Mouse (Mus musculus) kidney, postnatal 10 days (tissue): ENCODE measurements at regions not wholly inside any gene's neighbourhood (a gene's known extent, or its start where the extent isn't known, plus 50 kb on each side); places are given as distances from the start of the nearest gene placed in this dataset.

Source experiments
- DNase-seq: peaks from one replicate; pipeline ENCODE4 v3.0.0; 2021; ENCODE audit warnings: mixed read lengths

DNA sequence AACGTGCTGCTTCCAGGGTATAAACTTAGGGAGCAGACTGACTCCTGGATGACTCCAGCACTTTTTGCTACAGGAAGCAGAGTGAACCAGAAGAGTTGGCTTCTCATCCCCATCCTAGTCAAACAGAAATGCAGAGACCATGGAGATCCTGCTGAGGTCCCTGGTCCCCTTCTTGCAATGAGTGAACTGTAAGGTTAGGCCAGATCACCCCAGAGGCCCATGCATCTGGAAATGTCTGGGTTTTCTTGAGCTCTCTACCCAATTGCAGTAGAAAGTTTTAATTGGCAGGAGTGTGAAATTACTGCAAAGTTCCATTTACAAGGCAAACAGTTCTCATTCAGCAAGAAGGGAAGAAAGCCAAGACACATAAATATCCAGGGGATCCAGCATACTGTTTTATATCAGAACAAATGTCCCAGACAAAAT, 101.8 kb downstream of the Kctd12 start:
- peak; percentile 19 for DNase-seq

DNA sequence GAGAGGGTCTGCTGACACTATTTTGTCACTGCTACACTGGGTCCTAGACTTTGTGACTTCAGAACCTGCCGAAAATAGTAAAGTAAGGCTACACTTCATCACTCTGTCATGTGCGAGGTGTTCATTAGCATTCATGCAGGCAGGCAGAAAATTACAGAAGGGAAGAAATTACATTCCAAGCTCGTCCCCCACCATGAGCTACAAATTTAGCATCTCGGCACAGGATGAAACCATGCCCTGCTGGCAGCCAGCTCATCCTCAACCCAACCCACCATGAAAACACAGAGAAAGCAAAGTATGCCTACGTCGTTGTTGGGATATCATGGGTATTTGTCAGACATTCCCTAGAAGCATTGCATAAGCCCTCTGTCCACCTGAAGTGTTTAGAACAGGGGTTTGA, 103.9 kb downstream of the Kctd12 start:
- no peak for DNase-seq

DNA sequence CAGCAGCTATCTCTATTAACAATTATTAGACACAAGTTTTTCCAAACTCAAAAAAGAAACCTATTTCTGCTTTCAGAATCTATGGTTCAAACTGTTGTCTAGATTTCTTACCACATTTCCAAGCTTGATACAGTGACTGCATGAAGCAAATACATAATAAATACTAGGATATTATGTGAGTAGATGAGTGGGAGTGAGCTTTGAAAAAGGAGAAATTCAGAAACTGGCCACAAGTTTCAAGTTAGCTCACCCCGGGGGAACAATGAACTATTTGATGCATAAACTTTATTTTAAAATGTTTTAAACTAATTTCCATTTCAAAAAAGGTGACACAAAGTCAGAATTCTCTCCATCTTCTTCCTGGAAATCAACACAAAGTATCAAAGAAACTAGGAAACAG, 114.3 kb downstream of the Kctd12 start:
- no peak for DNase-seq

DNA sequence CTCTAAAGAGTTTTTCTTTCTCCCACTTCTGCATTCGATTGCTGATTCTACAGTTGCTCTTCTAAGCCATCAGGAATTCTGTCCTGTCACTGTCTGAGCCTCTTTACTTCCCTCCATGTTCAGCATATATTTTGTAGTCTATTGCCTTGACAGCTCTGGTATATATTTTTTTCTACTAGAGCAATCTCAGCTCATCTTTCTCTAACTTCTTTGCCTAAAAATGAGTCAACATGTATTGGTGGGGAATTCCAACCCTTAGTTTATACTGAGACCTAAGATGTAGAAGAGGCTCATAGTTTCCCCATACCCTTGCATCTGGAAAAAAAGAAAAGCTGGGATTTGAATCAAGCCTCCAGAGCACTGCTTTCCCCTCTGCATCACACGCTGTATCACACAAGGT, 114.7 kb downstream of the Kctd12 start:
- no peak for DNase-seq

DNA sequence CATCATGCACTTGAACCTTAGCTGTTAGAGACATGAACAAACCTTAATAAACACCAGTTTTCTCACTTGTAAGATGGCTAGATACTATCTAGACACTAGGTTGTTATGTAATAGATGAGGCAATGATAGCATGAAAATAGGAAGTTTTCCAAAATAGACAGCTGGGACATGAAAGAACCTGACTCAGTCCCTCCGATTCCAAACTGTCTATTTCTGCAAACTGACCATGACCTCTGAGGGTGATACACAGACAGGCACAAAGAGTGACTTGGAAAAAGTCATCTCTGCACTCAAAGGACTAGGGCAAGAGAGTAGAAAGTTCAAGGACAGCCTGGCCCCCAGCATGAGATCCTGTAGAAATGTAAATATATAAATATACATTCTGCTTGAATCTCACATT, 115.9 kb downstream of the Kctd12 start:
- DNase-seq: no peak

DNA sequence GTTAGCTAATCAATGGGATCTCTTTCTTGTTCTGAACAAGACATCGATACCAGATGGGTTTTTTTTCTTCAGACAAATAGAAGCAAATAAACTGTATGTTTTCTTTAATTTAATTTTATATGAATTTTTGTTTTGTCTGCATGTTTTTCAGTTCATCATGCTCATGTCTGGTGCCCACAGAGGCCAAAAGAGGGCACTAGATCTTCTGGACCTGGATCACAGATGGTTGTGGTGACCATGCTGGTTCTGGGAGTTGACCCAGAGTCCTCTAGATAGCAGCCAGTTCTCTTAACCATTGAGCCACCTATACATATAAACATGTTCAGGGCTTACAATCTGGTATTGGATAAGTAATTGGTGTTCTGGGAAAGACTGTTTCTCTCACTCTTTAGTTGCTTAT, 120.7 kb downstream of the Kctd12 start:
- no peak for DNase-seq

DNA sequence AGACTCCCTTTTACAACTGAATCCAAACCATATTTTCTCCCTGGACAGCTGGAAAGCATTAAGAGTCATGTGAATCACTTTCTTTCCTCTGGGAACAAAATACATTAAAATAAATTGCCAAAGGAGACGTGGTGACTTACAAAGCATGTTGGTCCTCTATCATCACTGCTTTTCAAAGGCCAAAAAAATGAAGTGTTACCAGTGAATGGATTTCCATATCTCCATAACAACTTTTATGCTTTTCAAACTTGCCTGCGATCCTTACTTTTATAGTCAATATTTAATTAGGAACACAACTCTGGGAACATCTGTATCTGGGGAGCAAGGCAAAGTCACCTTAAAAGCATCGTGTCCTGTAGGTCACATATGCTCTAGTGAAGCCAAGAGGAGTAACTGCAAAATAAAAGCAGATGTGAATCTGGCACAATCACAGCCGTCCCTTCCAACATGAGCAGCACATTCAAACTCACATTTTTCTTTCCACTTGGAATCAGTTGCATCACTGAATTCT, 123.0 kb downstream of the Kctd12 start:
- DNase-seq: no peak

DNA sequence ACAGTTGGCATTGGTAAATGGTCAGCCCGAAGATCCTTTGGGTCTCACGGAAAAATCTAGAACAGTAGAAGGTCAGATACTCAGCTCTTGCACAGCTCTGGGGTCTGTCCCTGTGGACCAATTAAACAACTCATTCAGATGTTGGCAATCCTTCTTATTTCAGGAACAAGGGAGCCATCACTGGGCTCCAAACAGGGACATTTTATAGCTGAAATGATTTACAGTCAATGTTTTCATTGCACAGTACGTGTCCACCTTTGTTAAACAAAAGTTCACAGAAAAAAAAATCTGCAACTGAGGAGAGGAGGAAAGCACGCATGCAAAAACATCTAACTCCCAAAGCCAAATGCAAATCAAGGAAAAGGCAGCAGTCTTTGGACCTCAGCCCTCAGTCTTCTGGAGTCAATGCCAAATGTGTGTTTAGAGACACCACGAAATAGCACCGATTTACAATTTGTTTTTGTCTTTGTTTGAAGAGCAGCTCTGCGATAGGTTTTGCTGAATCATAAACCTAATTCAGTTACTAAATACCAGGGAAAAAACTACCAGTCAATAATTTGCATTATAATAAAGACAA, 127.1 kb downstream of the Kctd12 start:
- DNase-seq: no peak

DNA sequence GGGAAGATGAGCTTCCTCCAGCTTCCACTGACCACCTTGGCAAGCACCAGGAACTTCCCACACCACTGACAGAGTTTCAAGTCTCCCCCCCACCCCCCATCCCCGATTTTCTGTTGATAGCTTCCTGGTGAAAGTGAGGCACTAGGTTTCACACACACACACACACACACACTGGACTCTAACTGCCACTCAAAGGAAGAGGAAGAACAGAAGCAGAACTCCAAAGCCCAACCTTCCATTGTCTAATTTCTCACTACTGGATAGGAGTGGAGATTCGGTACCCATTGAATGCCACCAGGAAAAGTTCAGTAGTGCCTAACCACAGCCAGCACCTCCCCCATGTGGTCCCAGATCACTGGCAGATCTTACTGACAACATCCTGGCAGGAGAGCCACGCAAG, 138.7 kb downstream of the Kctd12 start:
- DNase-seq: no peak

DNA sequence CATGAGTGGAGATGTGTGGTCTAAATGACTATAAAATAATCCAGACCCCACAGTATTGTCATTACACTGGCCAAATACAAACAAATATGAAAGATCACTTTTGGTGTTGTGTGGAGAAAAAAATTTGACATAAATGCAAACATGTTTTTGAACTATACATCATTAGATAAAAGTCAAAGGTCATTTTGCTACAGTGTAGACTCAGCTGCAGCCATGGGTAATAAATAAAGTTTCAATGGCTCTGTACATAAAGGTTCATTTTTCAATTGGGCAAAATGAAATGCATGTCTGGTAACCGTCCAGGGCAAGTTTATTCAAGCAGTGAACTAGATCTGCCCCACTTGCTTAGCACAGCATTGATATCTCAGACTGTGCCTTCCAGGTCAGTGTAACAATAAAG, 144.8 kb downstream of the Kctd12 start:
- no peak for DNase-seq

DNA sequence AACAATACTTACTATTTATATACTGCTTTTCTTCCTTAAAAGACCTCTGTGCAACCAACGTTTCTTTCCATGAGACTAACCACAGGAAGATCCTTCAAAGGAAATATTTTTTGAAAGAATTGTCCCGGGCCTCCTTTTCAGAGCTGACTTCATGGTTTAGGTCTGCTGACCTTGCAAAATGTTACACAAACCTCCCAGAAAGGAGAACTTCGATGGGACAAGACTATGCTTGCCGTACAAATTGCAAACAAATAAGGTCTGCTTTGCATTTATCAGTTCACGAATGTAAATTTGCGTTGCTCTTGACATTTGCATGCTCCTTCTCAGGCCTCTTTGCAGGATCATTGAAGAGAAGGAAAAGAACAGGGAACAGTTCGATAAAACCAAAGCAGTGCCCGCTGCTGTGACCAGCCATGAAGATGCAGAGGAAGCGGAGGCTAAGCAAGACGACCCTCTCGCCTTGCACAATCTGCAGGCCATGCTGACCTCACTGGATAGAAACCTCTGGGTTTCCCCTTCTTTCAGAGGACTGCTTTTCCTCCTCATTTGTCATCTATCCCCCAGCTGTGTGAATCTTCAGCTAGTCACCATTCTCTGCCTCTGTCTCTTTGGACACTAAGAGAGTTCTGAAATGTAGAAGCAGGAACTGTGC, 147.2 kb downstream of the Kctd12 start:
- DNase-seq: no peak

DNA sequence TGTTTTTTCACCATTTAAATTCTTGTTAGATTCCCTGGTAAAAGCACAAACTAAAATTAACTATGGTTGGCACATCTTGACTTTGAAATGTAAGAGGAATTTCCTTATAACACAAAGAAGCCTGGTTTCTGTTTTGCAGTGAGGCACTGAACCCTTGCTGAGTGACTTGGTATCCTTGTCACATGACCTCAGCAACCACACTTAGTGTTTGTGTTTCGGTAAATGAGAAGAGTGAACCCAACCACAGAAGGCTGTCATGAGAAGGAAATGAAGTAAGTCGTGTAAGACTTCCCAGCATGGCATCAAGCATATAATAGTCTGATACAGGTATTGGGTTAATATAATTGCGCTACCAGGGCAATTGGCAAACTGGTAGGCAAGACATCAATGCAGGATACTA, 154.0 kb downstream of the Kctd12 start:
- no peak for DNase-seq

DNA sequence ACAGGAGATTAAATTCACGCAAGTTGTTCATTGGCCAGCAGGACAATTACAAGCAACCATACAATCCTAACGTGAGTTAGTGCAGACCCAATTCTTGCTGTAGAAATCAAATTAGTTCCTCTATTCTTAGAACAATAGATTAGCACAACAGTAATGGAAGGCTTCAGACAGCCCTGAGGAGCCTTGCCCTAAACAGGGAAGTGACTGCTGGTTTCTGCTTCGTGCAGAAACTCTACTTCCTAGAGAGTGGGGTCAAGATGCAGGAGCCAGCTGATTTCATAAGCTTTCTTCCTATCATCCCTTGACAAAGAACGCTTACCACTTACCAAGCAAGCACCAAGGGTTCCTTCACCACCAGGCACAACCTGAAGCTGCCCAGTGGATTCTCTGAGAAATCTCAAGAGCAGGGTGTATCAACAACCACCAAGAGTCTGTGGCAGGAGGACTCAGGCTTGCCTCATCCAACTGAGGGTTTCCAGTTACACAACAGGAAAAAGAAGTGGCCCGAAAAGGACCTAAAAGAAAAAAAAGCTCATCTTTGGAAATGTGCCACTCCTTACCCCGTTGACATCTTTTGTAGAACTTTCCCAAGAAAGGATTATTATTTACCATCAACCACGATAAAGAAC, 154.6 kb downstream of the Kctd12 start:
- DNase-seq: no peak

DNA sequence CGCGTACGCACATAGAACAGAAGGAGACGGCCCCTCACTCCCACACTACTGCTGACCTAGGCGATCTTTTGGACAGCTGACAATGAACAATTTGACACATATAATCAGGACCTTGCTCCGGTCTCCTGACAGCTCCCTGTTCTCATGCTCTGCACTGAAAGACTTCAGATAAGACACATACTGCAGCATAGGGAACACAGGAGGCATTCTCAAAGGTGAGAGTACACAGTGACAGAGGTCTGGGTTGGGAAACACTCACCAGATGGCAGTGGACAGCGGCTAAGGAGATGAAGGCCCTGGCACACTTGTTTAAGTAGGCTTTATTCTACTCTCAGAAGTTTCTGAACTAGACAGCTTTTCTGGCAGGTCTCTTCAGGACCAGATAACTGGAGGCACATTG, 156.9 kb downstream of the Kctd12 start:
- DNase-seq: no peak

DNA sequence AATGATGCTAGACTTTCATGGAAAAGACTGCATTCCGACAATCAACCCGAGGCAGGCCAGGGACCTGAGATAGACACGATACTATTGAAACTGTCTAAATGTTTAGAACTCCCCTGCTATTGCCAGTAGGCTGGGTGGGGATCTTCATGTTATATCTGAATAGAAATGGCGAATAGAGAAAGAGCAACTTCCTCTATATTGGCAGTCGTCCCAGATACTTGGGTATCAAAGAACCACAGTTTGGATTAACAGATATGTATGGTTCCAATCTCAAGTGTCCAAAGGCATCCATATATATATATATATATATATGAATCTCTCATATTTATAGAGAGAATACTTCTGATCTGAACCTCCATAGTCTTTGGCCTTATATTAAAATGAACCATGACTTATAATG, 161.8 kb downstream of the Kctd12 start:
- DNase-seq: no peak

DNA sequence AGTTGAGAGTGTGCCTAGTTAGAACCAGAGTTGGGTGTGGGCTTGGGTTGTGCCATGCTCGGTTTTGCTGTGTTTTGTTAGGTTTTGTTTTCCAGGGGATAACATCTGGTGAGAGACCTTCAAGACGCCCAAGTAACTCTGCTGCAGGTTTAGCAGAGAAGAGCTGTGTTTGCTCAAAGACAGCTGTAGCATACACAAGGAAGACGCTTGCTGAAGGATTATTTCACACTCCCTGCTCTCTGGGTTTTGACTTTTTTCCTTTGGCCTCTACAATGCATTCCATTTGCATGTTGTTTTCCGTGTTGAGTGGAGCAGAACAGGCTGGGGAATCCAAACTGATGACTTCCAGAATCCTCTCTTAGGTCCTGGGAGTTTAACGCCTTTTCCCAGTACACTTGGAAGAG, 170.8 kb downstream of the Kctd12 start:
- peak; percentile 9 for DNase-seq

DNA sequence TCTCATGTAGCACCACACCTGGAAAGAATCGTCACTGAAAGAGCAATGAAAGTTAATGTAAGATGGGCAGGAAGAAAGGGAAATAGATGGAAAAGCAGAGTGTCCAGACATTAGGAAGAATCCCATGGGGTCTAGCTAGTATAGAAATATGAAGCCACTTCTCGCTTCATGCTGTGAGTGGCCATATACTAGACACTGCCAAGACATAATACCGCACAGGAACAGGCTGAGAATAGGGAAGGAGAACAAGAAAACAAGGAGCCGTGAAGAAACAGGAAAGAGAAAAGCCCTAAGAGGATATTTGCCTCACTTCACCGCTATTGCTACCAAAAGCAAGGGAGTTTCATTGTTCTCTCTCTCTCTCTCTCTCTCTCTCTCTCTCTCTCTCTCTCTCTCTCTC, 171.4 kb downstream of the Kctd12 start:
- no peak for DNase-seq

DNA sequence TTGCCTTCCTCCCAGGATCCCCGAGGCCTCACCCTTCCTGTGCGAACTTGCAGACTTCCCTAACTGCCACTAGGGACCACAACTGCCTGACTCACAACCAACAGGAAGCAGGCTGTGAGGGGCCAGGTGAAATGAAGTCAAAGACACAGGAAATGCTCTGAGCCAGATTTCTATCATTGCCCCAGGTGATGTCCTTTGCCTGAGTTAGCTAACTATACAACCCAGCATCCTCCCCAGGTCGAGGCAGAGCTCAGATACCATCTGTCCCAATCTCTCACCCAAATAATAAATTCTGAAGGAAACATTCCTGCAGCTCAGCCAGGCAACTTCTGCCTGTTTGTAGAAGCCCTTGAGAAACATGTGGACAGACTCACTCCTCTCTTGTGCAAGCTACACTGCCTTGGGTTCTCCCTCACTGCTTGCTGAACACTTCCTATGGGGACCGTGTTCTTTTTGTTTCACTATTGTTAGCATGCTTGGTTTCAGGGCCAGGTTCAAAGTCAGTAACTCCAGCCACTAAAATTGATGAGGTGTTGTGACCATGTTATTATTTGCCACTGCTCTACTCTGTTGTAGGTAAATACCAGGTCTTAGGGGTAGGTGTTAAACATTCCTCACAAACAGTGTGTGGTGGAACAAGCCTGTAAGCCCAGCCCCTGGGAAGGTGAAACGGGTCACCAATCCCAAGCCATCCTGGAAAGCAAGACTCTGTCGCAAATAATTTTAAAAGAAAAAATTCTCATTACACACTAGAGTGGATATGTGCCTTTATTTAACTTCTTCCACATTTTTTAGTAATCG, 172.1 kb downstream of the Kctd12 start:
- peak; percentile 59 for DNase-seq

DNA sequence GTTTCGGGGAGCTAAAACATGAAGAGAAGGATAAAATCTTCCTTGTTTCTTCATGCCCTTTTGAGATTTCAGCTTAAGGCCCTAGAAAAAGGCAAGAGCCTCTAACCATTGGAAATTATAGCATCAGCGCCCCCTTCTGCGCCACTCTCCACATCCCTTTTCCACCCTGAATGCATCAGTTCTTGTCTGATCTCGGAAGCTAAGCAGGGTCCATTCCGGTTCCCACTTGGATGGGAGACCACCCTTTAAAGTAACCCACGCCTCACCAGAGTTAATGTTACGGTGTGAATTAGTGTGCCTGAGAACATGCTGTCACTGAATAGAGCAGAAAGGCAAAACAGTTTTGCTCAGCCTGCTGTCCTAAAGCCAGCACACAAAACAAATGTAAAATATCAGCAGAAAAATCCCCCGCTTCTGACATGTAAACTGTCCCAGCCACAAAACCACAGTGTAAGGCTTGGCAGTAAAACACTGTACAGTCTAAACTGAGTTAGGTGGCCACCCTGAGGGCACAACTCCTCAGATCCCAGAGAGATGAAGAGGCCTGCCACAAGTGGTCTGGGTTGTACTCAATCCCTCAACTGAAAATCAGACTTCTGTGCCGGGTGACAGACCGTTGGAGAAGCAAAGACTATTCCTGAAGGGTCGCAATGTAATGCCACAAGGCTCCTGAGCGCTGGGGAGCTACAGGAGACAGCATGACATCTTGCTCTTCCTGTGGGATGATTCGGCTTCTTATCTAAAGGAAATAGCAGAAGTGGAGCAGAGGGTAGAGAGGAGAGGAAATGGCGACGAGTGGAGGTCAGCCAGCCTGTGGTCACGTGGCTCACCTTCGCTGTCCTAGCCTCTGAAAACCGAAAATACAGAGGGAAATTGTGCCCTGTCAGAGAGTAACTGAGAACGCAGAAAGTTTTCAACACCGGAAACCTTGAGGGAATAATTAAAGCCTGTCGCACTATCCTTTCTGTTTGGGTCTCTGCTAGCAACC, 176.2 kb downstream of the Kctd12 start:
- DNase-seq: peak; percentile 66

DNA sequence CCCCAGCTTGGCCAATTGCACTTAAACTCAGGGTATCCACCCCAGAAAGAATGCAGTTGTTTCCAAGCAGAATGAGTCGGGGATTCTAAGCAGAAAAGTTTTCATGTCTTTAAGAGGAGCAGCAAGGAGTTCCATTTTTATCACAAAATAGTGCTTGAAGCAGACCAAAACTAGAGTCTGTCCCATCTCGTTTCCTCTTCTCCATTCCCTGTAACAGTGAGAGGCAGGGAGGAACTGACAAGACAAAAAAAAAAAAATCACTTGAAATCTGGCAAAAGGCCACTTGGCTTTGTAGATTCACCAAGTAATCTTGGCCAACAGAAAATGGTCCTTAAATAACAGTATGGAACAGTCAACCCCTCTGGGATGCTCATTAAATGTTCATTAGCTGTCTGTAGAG, 186.8 kb downstream of the Kctd12 start:
- DNase-seq: no peak

DNA sequence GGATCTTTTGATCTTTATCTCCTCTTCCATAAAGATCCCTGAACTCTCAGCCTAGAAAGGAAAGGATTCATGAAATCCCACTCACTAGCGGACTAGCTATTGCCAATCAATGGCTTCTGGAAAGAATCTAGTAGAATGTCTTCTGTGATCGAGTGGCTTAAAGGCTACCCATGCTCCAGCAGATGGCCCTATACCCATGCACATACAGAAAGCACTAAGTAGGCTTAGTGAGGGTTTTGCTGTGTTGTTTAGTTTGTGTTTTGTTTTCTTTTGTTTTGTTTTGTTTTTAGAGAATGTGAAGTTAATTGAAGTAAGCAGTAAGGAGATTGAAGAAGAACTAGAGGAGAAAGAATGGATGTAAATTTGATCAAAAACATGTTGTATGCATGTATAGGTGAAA, 187.5 kb downstream of the Kctd12 start:
- DNase-seq: no peak

DNA sequence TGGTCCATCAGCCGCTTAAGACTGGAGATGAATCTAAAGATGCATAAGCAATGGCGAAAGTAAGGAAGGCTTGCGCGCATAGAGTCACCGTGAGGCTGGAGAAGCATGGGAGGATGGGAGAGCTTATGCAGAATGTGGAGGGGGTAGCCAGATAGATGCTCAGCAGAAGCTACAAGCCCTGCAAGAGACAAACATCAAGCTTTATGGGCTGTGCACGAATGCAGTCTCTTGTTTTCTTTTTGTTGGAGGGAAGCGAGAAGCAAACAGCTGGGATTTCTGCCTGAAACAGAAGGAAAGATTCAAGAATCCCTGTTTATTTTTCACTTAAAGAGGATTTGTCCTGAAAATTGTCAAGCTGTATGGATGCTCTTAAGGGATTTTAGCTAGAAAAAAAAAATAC, 188.7 kb downstream of the Kctd12 start:
- no peak for DNase-seq
